Mouse (Mus musculus): ENCODE data around the gene Echs1.

DNA sequence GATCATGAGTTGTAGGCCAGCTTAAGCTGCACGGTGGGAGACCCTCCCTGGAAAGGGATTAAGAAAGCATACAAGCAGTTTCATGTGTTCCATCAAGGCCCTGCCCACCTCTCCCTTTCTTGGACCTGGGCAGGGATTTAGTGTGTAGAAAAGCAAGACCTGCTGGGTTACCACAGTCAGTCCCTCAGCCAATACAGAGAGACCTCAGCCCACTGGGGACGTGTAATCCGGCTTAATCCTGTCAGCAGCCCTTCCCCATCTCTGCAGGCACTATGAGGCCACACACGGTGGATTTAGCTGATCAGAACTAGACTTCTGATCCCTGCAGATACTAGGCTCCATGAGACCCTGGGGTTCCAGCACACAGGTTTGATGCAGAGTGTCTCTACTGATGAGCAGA lies 56.7 kb downstream of the Echs1 start:
- TF ChIP-seq EP300 (IDR thresholded peaks at IDR 0.05; ENCODE audit: low read depth), result no peak
- no peak for TF ChIP-seq CTCF (IDR thresholded peaks at IDR 0.05; ENCODE audit: low read depth)
